Mouse (Mus musculus) megakaryocyte, embryonic 14.5 days (primary cell): ENCODE measurements around the gene Rnf103.

Experiments used
- FLI1 ChIP-seq: IDR thresholded peaks from 2 replicates; pipeline ENCODE4 v1.6.1; 2012; ENCODE audit warnings: low read length, inconsistent platforms, mixed read lengths
- GATA1 ChIP-seq: IDR thresholded peaks from 3 replicates; pipeline ENCODE4 v1.6.1; 2012; ENCODE audit warnings: mixed read lengths, low read length, inconsistent platforms, borderline replicate concordance

- TF ChIP-seq FLI1 (no peak), GATA1 (no peak)
Measured at GRCm38 (mm10) chr6:71472786-71473185, 20.9 kb upstream of the Rnf103 start.
